Mouse (Mus musculus): ENCODE measurements around the gene Ucn2. TPM values are rescaled to one million over a fixed set of nuclear protein-coding genes. Genes with fewer than 3 reads are reported as not detected.

Gene Ucn2
- not detected for polyA plus RNA-seq (2014; fragmentation: Illumina TruSeq; extraction: RNeasy Lipid Tissue Mini Kit (QIAGEN cat#74804); ENCODE audit: low read depth, low replicate concordance)

DNA sequence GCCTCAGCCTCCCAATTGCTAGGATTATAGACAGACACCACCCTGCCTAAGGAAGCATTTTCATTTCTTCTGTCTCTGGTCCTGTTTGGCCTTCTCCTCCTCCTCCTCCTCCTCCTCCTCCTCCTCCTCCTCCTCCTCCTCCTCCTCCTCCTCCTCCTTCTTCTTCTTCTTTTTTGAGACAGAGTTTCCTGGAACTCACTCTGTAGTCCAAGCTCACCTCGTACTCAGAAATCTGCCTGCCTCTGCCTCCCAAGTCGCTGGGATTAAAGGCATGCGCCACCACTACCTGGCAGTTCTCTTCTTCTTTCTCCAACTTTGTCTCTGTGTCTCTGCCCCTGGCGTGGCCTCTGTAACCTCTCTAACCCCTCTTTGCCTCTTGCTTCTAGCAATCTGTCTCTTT lies at the start of gene Ucn2:
Ucn2 (plus strand) TSS at position 301 of the 400 bp plus-strand sequence.

GRCm38 (mm10) chr9:108936418-108937364 lies 49.1 kb upstream of the Ucn2 start, which contains the start of gene Uqcrc1:
Gene Uqcrc1 (plus strand): TSS chr9:108936633.

GRCm38 (mm10) chr9:108953081-108953636 lies 32.7 kb upstream of the Ucn2 start, which contains the start of gene Col7a1:
Gene Col7a1 (plus strand): TSS chr9:108953586.

GRCm38 (mm10) chr9:108991428-108992084 lies 5.7 kb downstream of the Ucn2 start, which contains the start of gene Pfkfb4:
Gene Pfkfb4 (plus strand): TSS chr9:108991778.

Other genes with a start within 250 kb of the Ucn2 start
- 123 TPM for gene Ip6k2, start 202.2 kb upstream of the Ucn2 start, polyA plus RNA-seq (2014; fragmentation: Illumina TruSeq; extraction: RNeasy Lipid Tissue Mini Kit (QIAGEN cat#74804); ENCODE audit: low read depth, low replicate concordance)
- gene Nckipsd, start 177.6 kb upstream of the Ucn2 start, polyA plus RNA-seq (2014; fragmentation: Illumina TruSeq; extraction: RNeasy Lipid Tissue Mini Kit (QIAGEN cat#74804); ENCODE audit: low read depth, low replicate concordance): 0.16 TPM
- gene Celsr3, start 159.7 kb upstream of the Ucn2 start, polyA plus RNA-seq (2014; fragmentation: Illumina TruSeq; extraction: RNeasy Lipid Tissue Mini Kit (QIAGEN cat#74804); ENCODE audit: low read depth, low replicate concordance): not detected
- gene Slc26a6, start 132.7 kb upstream of the Ucn2 start, polyA plus RNA-seq (2014; fragmentation: Illumina TruSeq; extraction: RNeasy Lipid Tissue Mini Kit (QIAGEN cat#74804); ENCODE audit: low read depth, low replicate concordance): 0.40 TPM
- not detected for gene Tmem89, start 71.4 kb upstream of the Ucn2 start, polyA plus RNA-seq (2014; fragmentation: Illumina TruSeq; extraction: RNeasy Lipid Tissue Mini Kit (QIAGEN cat#74804); ENCODE audit: low read depth, low replicate concordance)
- 108 TPM for gene Uqcrc1, start 49.4 kb upstream of the Ucn2 start, polyA plus RNA-seq (2014; fragmentation: Illumina TruSeq; extraction: RNeasy Lipid Tissue Mini Kit (QIAGEN cat#74804); ENCODE audit: low read depth, low replicate concordance)
- not detected for gene Col7a1, start 32.4 kb upstream of the Ucn2 start, polyA plus RNA-seq (2014; fragmentation: Illumina TruSeq; extraction: RNeasy Lipid Tissue Mini Kit (QIAGEN cat#74804); ENCODE audit: low read depth, low replicate concordance)
- gene Pfkfb4, start 5.8 kb downstream of the Ucn2 start, polyA plus RNA-seq (2014; fragmentation: Illumina TruSeq; extraction: RNeasy Lipid Tissue Mini Kit (QIAGEN cat#74804); ENCODE audit: low read depth, low replicate concordance): 0.12 TPM
- gene Shisa5, start 52.6 kb downstream of the Ucn2 start, polyA plus RNA-seq (2014; fragmentation: Illumina TruSeq; extraction: RNeasy Lipid Tissue Mini Kit (QIAGEN cat#74804); ENCODE audit: low read depth, low replicate concordance): 22.6 TPM
- not detected for gene Trex1, start 73.7 kb downstream of the Ucn2 start, polyA plus RNA-seq (2014; fragmentation: Illumina TruSeq; extraction: RNeasy Lipid Tissue Mini Kit (QIAGEN cat#74804); ENCODE audit: low read depth, low replicate concordance)
- 5.9 TPM for gene Atrip, start 88.1 kb downstream of the Ucn2 start, polyA plus RNA-seq (2014; fragmentation: Illumina TruSeq; extraction: RNeasy Lipid Tissue Mini Kit (QIAGEN cat#74804); ENCODE audit: low read depth, low replicate concordance)
- gene Ccdc51, start 96.5 kb downstream of the Ucn2 start, polyA plus RNA-seq (2014; fragmentation: Illumina TruSeq; extraction: RNeasy Lipid Tissue Mini Kit (QIAGEN cat#74804); ENCODE audit: low read depth, low replicate concordance): 2.2 TPM
- 539 TPM for gene Tma7, start 96.6 kb downstream of the Ucn2 start, polyA plus RNA-seq (2014; fragmentation: Illumina TruSeq; extraction: RNeasy Lipid Tissue Mini Kit (QIAGEN cat#74804); ENCODE audit: low read depth, low replicate concordance)
- 1.0 TPM for gene Plxnb1, start 109.4 kb downstream of the Ucn2 start, polyA plus RNA-seq (2014; fragmentation: Illumina TruSeq; extraction: RNeasy Lipid Tissue Mini Kit (QIAGEN cat#74804); ENCODE audit: low read depth, low replicate concordance)
- gene Fbxw21, start 176.0 kb downstream of the Ucn2 start, polyA plus RNA-seq (2014; fragmentation: Illumina TruSeq; extraction: RNeasy Lipid Tissue Mini Kit (QIAGEN cat#74804); ENCODE audit: low read depth, low replicate concordance): not detected
- gene Fbxw13, start 210.0 kb downstream of the Ucn2 start, polyA plus RNA-seq (2014; fragmentation: Illumina TruSeq; extraction: RNeasy Lipid Tissue Mini Kit (QIAGEN cat#74804); ENCODE audit: low read depth, low replicate concordance): not detected
- gene Fbxw20, start 248.7 kb downstream of the Ucn2 start, polyA plus RNA-seq (2014; fragmentation: Illumina TruSeq; extraction: RNeasy Lipid Tissue Mini Kit (QIAGEN cat#74804); ENCODE audit: low read depth, low replicate concordance): not detected

Data from kidney, adult 10 weeks (tissue).